Mouse (Mus musculus): ENCODE results near the gene Tox2. TPM values are rescaled to one million over a fixed set of nuclear protein-coding genes. Genes with fewer than 3 reads are reported as not detected.

Gene Tox2
- total RNA-seq, 1 experiment from 2014 or later, result not detected

DNA sequence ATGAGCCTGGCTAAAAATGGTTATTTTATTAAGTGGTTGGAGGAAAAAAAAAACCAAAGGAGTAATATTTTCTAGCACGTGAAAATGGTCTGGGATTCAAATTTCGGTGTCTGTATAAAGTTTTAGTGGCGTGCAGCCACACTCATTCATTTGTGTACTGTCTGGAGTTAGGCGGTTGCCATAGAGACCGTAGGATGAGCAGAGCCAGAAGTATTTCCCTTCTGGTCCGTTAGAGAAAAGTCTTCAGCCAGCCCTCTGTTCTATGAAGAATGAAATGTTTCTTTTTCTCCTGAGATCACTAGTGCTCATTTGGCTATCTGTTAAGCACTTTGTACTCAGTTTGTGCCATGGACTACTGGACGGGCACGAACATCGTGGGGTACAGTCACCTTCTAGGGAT is 146.5 kb downstream of the Tox2 start:
- ATAC-seq (ENCODE audit: extremely low read depth, insufficient number of reproducible peaks, low FRiP score, poor library complexity, severe bottlenecking), result no peak

DNA sequence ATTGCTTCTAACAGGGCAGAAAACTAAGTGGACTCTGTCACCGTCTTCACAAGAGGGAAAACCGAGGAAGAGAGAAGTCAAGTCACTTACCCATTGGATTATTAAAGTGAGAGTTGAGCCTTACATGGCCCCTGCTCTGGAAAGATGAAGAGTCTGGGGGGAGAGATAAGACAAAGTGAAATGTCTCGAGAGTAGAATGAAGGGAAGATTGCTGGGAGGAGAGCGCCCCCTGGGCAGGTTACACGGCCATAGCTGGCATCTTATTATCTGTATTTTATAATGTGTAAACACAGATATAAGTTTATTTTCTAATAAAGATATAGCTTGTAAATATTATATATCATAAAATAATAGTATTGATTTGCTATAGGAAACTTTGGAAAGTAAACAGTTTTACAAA is 147.5 kb downstream of the Tox2 start:
- ATAC-seq (ENCODE audit: extremely low read depth, insufficient number of reproducible peaks, low FRiP score, poor library complexity, severe bottlenecking), result no peak

DNA sequence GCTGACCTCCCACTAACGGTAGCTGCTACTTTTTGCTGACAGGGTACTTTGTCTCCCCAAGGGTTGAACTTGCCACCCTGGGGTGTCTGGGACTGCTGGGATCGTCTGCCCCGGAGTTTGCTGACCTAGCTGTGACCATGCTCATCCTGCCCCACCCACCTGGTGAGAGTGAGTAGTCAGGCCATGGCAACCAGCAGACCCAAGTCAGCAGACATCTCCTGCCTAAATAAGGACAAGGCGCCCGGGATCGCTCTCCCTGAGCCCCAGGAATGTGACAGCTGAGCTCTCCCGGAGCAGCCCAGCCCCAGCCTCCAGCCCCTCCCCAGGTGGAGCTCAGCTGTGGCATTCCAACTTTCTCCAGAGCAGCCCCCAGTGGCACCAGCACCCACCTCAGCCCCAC is 150.8 kb downstream of the Tox2 start:
- ATAC-seq (ENCODE audit: extremely low read depth, insufficient number of reproducible peaks, low FRiP score, poor library complexity, severe bottlenecking), result no peak

DNA sequence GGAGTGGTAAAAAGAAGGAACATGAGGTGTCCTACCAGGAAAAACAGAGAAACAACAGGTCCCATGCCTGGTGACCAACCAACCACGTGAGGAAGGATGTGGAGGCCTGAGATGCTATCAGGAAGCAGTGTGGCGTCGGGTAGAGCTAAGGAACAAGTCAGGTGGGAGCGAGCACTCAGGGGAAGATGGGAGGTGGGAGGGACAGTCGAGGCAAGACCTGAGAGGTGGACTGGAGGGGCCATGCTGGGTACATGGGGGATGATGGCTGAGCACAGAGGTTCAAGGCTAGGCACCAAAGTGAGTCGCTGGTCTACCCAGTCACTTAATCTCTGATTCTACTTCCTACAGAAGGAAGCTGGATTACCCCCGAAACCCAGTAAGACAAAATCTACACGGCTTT is 152.7 kb downstream of the Tox2 start:
- no peak for ATAC-seq (ENCODE audit: extremely low read depth, insufficient number of reproducible peaks, low FRiP score, poor library complexity, severe bottlenecking)

DNA sequence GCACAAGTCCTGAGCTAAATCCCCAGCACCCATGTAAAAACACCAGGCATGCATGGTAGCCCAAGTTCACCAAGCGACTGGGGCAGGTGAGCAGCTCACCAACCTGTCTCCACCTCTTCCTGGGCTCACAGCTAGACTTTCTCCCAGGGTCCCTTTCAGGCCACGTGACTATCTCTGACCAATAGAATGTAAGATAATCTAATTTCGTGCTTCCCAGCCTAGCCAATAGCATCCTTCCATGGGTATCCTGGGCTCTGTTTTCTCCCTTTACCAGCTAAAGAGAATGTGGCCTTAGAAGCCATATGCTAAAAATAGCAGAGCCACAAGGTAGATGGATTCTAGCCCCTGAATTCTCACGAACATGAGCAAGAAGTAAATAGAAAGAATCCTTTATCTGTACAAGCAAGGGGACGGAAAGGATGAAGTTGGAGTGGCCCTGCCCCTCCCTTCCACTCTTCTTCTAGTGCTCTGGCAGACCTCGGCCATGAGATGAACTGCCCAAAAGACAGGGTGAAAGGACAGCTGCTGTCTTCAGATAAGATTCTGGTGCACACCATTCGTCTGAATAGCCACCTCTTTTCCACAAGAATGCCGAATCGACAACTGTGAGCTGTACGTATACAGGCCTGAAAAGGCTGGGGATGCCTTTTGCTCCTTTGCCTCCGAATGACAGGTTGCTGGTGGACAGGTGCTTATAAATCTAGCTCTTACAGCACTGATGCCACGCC is 153.4 kb downstream of the Tox2 start:
- no peak for ATAC-seq (ENCODE audit: extremely low read depth, insufficient number of reproducible peaks, low FRiP score, poor library complexity, severe bottlenecking)

DNA sequence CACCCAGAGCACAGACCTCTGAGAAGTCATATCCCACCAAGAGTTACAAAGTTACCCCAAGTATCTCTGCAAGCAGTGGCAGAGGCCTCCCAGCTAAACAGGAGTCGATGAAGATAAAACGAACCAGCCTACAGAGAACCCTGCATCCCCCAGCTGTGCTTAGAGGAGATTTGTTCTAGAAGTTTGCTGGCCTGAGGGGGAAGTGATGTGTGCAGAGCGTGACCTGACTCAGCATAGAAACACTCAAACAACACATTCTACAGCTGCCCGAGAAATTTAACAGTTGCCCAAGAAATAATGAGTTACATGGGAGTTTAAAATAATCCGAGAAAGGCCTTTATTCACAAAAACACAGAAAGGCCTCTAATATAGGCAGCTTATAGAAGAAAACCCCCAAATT is 155.7 kb downstream of the Tox2 start:
- ATAC-seq (ENCODE audit: extremely low read depth, insufficient number of reproducible peaks, low FRiP score, poor library complexity, severe bottlenecking), result no peak

DNA sequence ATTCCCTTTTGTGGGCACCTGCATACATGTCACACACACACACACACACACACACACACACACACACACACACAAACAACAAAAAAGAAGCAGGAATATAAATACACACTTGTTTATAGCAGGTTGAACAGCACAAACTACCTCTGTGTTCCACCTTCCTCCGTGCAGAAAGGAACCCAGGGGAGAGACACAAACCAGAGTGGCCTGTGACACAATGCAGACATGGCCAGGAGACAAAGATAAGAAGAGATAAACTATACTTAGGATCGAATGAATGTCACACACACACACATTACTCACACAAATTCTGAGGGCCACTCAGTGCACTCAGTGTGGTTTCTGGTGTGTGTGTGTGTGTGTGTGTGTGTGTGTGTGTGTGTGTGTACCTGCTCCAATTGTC is 156.3 kb downstream of the Tox2 start:
- no peak for ATAC-seq (ENCODE audit: extremely low read depth, insufficient number of reproducible peaks, low FRiP score, poor library complexity, severe bottlenecking)

DNA sequence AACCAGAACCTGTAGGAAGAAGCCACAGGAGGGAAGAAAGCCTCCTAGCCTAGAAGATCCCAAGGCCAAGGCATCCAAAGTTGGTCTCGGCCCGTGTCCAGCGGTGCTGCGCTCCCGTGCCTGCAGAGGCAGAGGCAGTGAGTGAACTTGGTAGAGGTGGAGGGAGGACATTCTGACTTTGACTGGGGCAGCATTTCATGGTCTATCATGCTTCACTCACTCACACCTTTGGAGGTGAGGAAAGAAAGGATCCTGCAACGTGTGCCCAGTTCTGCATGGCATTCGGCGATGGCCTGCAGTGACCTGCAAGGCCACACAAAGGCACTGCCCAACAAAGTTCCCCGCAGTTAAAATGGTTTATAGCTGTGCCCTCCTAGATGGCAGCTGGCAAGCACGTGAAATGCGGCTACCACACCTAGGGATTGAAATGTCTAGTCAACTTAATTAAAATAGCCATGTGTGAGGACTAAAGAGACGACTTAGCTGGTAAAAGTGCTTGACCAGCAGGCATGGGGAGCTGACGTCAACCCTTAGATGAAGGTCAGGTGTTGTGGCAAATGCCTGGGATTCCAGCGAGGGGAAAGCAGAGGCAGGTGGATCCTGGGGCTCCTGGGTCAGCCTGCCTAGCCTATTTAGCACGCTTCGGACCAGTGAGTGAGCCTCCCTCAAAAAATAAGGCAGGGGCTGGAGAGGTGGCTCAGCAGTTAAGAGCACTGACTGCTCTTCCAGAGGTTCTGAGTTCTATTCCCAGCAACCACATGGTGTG is 158.1 kb downstream of the Tox2 start:
- no peak for ATAC-seq (ENCODE audit: extremely low read depth, insufficient number of reproducible peaks, low FRiP score, poor library complexity, severe bottlenecking)

DNA sequence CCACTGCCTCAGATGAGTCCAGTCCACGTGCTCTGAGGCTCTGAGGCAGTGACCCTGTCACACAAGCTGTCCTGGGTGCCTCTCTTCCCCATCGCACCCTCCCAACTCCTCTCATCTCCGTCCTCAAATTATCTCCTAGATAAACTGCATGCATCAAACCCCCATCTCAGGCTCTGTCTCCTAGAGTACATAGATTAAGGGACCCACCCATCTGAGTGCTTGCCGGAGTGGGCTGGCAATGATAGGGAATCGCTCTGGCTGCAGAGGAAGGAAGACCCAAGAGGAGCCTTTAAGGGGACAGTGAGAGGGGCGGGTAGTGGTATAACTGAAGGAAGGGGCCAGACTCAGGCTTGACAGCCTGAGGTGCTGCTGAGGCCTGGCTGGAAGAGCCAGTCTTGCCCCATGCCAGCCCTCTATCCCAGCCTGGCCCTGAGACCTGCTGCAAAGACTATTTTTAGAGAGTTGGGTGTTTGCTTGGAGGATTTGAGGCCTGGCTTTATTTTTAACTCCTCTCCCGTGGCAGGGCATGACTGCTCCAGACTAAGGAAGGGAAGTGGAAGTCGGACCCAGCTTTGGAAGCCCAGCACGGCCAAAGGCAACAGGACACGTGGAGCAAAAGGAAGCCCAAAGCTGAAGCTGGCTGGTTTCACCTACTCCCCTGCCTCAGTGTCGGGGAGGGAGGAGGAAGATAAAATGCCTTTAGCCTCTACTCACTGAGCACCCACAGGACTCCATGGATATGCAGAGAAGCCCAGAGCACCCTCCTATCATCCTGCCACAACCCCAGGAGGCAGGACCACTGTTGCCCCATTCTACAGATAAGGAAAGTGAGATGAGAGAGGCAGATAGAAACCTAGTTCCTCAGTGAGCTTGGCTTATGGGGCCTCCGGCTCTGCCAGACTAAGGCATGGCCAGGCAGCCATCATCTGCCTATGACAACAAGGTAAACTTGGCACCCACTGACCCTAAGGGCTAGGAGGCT is 160.3 kb downstream of the Tox2 start:
- ATAC-seq (ENCODE audit: extremely low read depth, insufficient number of reproducible peaks, low FRiP score, poor library complexity, severe bottlenecking), result no peak

DNA sequence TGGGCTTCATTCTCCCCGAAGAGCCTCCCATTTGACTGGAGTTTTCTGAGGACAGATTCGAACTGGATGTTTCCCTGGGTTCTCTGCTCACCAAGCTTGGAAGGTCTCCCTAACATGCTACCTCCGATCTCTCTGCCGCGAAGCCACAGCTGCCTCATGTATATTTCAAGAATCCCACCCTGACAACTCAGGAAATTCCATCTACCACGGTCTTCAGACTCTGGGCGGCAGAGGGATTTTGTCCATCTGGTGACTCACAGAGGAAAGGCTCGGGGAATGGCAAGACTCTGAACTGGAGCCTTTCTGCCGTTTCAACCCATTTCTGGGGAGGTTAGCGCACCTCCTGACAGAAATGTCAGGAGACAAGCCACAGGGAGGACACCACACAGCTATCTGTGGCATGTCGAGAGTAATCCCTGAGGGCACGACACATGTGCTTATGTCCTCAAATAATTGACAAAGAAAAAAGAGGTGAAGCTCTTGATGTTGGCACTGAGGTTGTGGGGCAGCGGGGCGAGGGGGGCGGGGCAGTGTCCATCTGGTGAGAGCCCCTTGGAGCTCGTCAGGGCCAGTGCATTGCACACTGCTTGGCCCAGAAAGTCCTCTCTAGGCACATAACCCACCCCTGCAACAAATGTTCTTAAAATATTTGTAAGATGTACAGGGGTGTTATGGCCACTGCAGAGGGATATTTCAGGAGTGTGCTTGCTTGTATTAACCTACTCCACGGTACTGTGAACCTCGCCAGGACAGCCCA is 162.0 kb downstream of the Tox2 start:
- no peak for ATAC-seq (ENCODE audit: extremely low read depth, insufficient number of reproducible peaks, low FRiP score, poor library complexity, severe bottlenecking)

DNA sequence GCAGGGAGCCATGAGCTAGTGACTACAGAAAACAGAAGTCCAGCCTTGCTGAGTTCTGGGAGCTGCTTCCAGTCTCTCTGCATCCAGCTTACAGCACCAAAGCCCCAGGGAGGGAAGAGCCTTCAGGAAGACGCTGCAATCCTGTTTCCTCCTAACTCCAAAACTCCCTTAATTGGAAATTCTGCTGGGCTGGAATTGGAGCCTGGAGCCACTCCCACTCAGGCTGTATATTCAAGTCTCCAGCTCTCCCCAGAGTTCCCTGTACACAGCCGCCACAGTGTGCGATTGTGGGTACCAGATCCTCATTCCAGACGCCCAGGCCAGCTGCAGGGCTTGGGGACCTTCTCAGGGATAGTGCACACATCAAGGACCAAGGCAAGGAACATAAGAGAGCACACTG is 167.2 kb downstream of the Tox2 start:
- no peak for ATAC-seq (ENCODE audit: extremely low read depth, insufficient number of reproducible peaks, low FRiP score, poor library complexity, severe bottlenecking)

DNA sequence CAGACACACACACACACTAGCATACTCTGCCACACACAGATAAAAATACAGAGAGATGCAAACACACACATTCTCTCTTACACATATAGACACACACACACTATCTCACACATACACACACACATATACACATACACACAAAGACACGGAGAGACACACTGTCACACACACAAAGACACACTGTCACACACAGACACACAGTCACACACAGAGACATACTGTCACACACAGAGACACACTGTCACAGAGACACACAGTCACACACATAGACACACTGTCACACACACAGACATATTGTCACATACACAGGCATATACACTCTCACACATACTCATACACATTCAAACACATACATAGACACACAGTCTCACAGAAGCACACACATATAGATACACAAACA is 169.7 kb downstream of the Tox2 start:
- ATAC-seq (ENCODE audit: extremely low read depth, insufficient number of reproducible peaks, low FRiP score, poor library complexity, severe bottlenecking), result no peak

Other genes starting within 250 kb of the Tox2 start
- not detected in 2 replicates for gene Sgk2, start 215.8 kb upstream of the Tox2 start, total RNA-seq (2017)
- 22.3 and 29.8 TPM in 2 replicates for gene Ift52, start 185.8 kb upstream of the Tox2 start, total RNA-seq (2017)
- gene Mybl2, start 148.4 kb upstream of the Tox2 start, total RNA-seq (2017), result 0.86 and 4.0 TPM in 2 replicates
- gene Gtsf1l, start 115.3 kb upstream of the Tox2 start, total RNA-seq (2017), result not detected in 2 replicates
- not detected in 2 replicates for gene Jph2, start 194.9 kb downstream of the Tox2 start, total RNA-seq (2017)
- gene Oser1, start 221.6 kb downstream of the Tox2 start, total RNA-seq (2017), result 63.2 and 77.3 TPM in 2 replicates
- not detected in 2 replicates for gene Gdap1l1, start 235.4 kb downstream of the Tox2 start, total RNA-seq (2017)